Mouse (Mus musculus) heart, embryonic 15.5 days (tissue): ENCODE measurements around the gene Olfr959. TPM values are rescaled to one million over a fixed set of nuclear protein-coding genes. Genes with fewer than 3 reads are reported as not detected.

Source experiments
- ATAC-seq: fragments of 200-750 bp; cut with Nextera tagmentation; replicated peaks from 2 replicates; pipeline ENCODE4 v1.8.0; 2017; ENCODE audit warnings: low read depth, moderate TSS enrichment; ENCODE audit not compliant: insufficient number of reproducible peaks, insufficient read depth, low FRiP score
- H3K27ac ChIP-seq: fragments of 300-500 bp; sonication (generic); 2 replicates; pipeline ENCODE4 v1.5.1; 2015; ENCODE audit warnings: mild to moderate bottlenecking, inconsistent platforms
- H3K27me3 ChIP-seq: fragments of 300-500 bp; sonication (generic); 2 replicates; pipeline ENCODE4 v1.6.1; 2015; ENCODE audit warnings: inconsistent platforms
- H3K36me3 ChIP-seq: fragments of 300-500 bp; sonication (generic); 2 replicates; pipeline ENCODE4 v1.6.1; 2015; ENCODE audit warnings: mild to moderate bottlenecking, inconsistent platforms
- H3K4me1 ChIP-seq: fragments of 300-500 bp; sonication (generic); replicated peaks from 2 replicates; pipeline ENCODE4 v1.6.1; 2015; ENCODE audit warnings: inconsistent platforms
- H3K4me2 ChIP-seq: fragments of 300-500 bp; sonication (generic); 2 replicates; pipeline ENCODE4 v1.6.1; 2015; ENCODE audit warnings: inconsistent platforms, mild to moderate bottlenecking, moderate library complexity
- H3K4me3 ChIP-seq: fragments of 300-500 bp; sonication (generic); 2 replicates; pipeline ENCODE4 v1.5.1; 2015; ENCODE audit warnings: mild to moderate bottlenecking, inconsistent platforms
- H3K9ac ChIP-seq: fragments of 300-500 bp; sonication (generic); 2 replicates; pipeline ENCODE4 v1.6.1; 2015; ENCODE audit warnings: mild to moderate bottlenecking, inconsistent platforms
- H3K9me3 ChIP-seq: fragments of 300-500 bp; sonication (generic); replicated peaks from 2 replicates; pipeline ENCODE4 v1.6.1; 2016; ENCODE audit warnings: inconsistent platforms
- WGBS: fragments of 180-500 bp; shearing (Covaris S2); methylation state at CpG from one replicate; pipeline ENCODE4 v1.1.7; 2015; ENCODE audit warnings: mixed read lengths; 5-methylcytosine and 5-hydroxymethylcytosine counted together
- polyA plus RNA-seq: library from polyadenylated mRNA; unstranded; fragments of >200 nt; fragmentation: Nextera tagmentation; extraction: Ambion mirVana; gene quantifications from 2 replicates; pipeline ENCODE4 v1.2.1, GENCODE M21; 2015

Olfr959 gene
- polyA plus RNA-seq, 1 experiment from 2014 or later, result not detected

DNA sequence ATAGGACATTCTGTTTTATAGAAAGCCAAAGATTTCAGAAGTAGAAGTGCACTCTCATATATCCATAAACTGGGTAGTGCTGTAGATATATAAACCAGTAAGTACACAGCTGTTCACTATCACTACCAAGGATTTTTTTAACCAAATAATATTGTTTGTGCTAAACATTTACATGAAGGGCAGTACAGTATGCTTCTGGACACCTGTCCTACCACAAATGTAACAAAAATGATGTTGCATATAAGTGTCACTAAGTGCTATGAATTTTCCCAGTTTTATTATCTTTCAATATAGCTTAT, 17.1 kb downstream of the Olfr959 start:
- no peak overlapping the region for H3K9ac ChIP-seq
- no peaks in the 10 kb centered on the region for H3K9me3 ChIP-seq
- H3K4me2 ChIP-seq, result no peak overlapping the region
- no peaks in the 10 kb centered on the region for H3K36me3 ChIP-seq
- no peaks in the 10 kb centered on the region for H3K4me1 ChIP-seq
- H3K4me3 ChIP-seq, result no peak overlapping the region
- no peaks in the 10 kb centered on the region for H3K27me3 ChIP-seq
- no peak overlapping the region for H3K27ac ChIP-seq
- ATAC-seq, result no peak

DNA sequence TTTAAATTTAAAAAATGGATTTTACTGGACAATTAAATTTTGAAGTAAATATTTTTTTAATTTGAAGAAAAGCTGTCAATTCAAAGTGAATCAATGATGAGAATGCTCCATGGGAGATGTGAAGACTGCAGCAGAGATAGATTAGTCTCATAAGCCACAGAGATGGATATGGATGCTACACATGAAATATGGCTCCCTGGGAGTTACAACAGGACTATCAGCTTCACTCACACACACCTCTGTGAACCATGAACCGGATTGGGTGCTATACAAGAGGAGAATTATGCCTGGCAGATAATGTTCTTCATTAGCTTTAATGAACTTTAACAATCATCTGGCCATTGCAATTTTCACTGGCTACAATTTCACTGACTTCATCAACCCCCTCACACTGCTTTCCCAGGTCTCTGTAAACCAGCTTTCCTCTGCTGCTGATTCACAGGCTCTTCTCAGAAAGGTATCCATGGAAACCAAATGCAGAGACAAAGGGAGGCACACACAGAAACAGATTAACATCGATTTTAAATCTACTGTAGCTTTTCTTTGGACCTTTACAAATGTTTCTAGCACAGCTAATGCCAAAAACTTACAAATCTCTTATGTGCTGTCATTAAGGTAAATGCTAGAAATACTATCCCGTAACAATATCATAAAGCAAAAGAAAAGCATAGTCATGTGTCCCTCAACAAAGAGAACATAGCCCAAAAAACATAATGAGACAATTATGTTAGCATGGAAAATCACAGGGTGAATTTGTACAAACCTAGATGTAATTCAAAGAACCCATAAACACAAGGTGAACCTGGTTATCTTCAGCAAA, 17.6 kb downstream of the Olfr959 start:
- no peak overlapping the region for H3K4me2 ChIP-seq
- 60% methylated on average over 3 of the region's 3 CpGs for WGBS

DNA sequence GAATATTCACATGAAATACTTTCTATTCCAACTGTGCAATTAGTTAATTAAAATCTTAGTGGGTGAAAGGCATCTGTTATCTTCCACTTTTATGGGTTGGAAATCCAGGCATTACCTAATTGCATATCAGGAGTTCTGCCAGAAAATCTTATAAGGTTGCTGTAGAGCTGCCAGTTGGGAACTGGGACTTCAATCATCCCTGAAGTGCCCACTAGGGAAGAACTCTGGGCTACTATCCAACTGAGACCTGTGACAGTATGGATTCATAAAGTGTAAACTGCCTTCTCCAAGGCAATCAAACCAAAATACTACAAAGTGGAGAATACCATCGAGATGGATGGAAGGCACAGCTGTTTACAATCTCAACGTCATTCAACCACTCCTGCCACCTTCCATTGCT, 21.4 kb downstream of the Olfr959 start, which contains the start of gene Olfr958:
Gene Olfr958, minus strand, starts transcription at position 109 of the 400 bp plus-strand sequence.
- Histone ChIP-seq H3K4me1 (no peaks in the 10 kb centered on the region), H3K4me2 (no peak within 1 kb of the TSS), H3K27me3 (no peaks in the 10 kb centered on the region), H3K36me3 (no peaks in the 10 kb centered on the region), H3K9ac (no peak within 1 kb of the TSS), H3K27ac (no peak within 1 kb of the TSS), H3K4me3 (no peak within 1 kb of the TSS), H3K9me3 (no peaks in the 10 kb centered on the region)
- ATAC-seq, result no peak
- WGBS, result 58% methylated on average over 2 of the region's 2 CpGs

More for the DNA sequence above, 17.6 kb downstream of the Olfr959 start:
- Histone ChIP-seq H3K9me3 (no peaks in the 10 kb centered on the region), H3K9ac (no peak overlapping the region), H3K36me3 (no peaks in the 10 kb centered on the region), H3K27me3 (no peaks in the 10 kb centered on the region), H3K4me1 (no peaks in the 10 kb centered on the region), H3K4me3 (no peak overlapping the region), H3K27ac (no peak overlapping the region)
- no peak for ATAC-seq

DNA sequence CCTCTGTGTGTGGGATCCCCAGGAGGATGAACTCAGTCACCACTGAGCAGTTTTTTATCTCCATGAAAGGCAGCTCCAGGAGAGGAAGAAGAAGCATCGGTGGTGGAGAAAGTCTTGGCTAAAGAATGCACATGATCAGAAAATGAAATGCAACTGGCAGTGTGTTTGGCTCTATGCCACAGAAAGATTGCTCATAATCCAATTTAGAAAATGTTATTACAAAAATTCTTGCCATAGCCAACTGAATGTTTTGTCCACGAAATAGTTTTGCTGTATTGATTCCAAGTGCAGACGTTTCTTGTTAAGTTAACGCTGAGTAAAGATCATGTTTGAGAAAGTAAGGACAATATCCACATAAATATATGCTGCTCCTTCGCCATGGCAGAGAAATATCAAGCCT, 24.6 kb downstream of the Olfr959 start:
- Histone ChIP-seq H3K4me3 (no peak overlapping the region), H3K4me2 (no peak overlapping the region), H3K9ac (no peak overlapping the region), H3K27ac (no peak overlapping the region), H3K36me3 (no peaks in the 10 kb centered on the region), H3K9me3 (no peaks in the 10 kb centered on the region), H3K27me3 (no peaks in the 10 kb centered on the region), H3K4me1 (no peaks in the 10 kb centered on the region)
- no peak for ATAC-seq
- 63% methylated on average over 5 of the region's 5 CpGs for WGBS

DNA sequence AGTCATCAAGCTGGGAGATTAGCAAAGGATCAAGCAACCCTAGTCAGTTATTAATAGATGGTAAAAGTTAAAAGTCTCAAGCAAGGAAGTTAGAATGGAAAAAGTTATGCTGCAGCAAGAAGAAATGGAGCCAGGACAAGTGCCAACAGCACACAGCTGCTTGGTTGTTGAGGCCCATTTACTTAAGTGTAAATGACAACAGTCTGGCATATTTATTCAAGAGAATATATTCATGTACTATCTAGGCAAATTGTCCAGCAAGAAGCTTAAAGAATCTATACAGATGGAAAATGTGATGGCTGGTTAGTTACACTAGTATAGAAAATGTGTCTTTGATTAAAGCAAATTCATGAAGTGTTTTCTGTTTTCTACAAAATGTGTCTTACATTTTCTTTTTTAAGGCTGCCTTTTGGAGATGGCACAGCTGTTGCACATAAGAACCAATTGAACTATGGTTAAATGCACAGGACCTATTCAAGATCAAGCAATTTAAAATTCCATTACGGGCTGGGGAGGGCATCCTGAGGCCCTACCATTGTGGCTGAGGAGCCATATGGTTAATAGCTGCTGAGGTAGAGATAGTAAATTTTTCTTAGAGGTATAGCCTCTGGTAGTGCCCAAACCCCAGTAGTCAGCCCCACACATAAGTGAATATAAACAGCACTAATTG, 51.6 kb downstream of the Olfr959 start:
- Histone ChIP-seq H3K27me3 (no peaks in the 10 kb centered on the region), H3K4me3 (no peak overlapping the region), H3K36me3 (no peaks in the 10 kb centered on the region), H3K9ac (no peak overlapping the region), H3K4me1 (no peaks in the 10 kb centered on the region), H3K9me3 (no peaks in the 10 kb centered on the region), H3K27ac (no peak overlapping the region), H3K4me2 (no peak overlapping the region)
- no peak for ATAC-seq
- 78% methylated on average over 1 of the region's 1 CpGs for WGBS

Other genes starting within 250 kb of the Olfr959 start
- not detected in 2 replicates for gene Olfr948, start 249.5 kb downstream of the Olfr959 start, polyA plus RNA-seq
- gene Olfr951, start 188.2 kb downstream of the Olfr959 start, polyA plus RNA-seq, result not detected in 2 replicates
- gene Olfr952, start 148.4 kb downstream of the Olfr959 start, polyA plus RNA-seq, result not detected in 2 replicates
- not detected in 2 replicates for gene Olfr954, start 118.9 kb downstream of the Olfr959 start, polyA plus RNA-seq
- not detected in 2 replicates for gene Olfr955, start 103.6 kb downstream of the Olfr959 start, polyA plus RNA-seq
- not detected in 2 replicates for gene Olfr44, start 81.6 kb downstream of the Olfr959 start, polyA plus RNA-seq
- gene Olfr957, start 59.8 kb downstream of the Olfr959 start, polyA plus RNA-seq, result not detected in 2 replicates
- not detected in 2 replicates for gene Olfr958, start 21.5 kb downstream of the Olfr959 start, polyA plus RNA-seq
- gene AW551984, start 28.8 kb upstream of the Olfr959 start, polyA plus RNA-seq, result 8.2 and 11.3 TPM in 2 replicates
- not detected in 2 replicates for gene Olfr148, start 35.1 kb upstream of the Olfr959 start, polyA plus RNA-seq
- gene Olfr960, start 45.8 kb upstream of the Olfr959 start, polyA plus RNA-seq, result not detected in 2 replicates
- not detected in 2 replicates for gene Olfr961, start 69.5 kb upstream of the Olfr959 start, polyA plus RNA-seq
- not detected in 2 replicates for gene Olfr963, start 91.6 kb upstream of the Olfr959 start, polyA plus RNA-seq
- not detected in 2 replicates for gene Olfr149, start 131.5 kb upstream of the Olfr959 start, polyA plus RNA-seq
- gene Olfr965, start 135.8 kb upstream of the Olfr959 start, polyA plus RNA-seq, result not detected in 2 replicates
- gene Olfr150, start 155.4 kb upstream of the Olfr959 start, polyA plus RNA-seq, result not detected in 2 replicates
- gene Olfr967, start 170.7 kb upstream of the Olfr959 start, polyA plus RNA-seq, result not detected in 2 replicates
- gene Olfr968, start 207.7 kb upstream of the Olfr959 start, polyA plus RNA-seq, result not detected in 2 replicates
- gene Olfr969, start 215.4 kb upstream of the Olfr959 start, polyA plus RNA-seq, result not detected in 2 replicates
- not detected in 2 replicates for gene Olfr970, start 233.3 kb upstream of the Olfr959 start, polyA plus RNA-seq